Mouse (Mus musculus): ENCODE results near the gene Ilk. TPM values are rescaled to one million over a fixed set of nuclear protein-coding genes. Genes with fewer than 3 reads are reported as not detected.
A peak's percentile ranks its signal among the peaks of the same experiment; 100 is the strongest.
"Not testable (repeated sequence)": the region's sequence is repeated elsewhere in the genome, so short reads cannot be mapped to it uniquely, and the experiment has no call there.

The Ilk gene
- polyA plus RNA-seq, 1 experiment: 256 TPM

DNA sequence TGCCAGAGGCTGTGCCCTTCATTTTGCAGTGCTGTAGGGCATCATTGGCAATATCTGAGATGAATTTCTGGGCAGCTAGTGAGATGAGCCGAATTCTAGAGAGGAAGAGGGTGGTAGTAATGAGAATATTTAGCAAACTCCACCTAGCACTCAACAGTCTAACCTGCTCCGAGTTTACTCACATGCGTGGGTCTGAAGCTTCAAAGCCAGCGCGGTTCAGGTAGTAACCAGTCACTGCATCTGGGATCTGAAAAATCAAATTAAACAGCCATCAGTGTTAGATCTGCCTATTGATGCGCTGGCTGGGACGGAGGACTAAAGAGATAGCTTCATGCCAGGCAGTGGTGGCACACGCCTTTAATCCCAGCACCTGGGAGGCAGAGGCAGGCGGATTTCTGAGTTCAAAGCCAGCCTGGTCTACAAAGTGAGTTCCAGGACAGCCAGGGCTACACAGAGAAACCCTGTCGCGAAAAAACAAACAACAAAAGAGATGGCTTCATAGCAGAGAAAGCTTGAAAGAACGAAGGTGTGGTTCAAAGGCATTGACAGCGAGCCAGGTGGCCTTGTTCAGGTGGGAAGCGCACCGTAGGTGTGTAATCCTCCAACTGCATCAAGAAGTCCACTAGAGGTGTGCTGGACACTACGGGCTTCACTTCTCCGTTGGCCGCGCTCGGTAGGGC, 7.0 kb downstream of the Ilk start:
- not testable (repeated sequence) for DNase-seq (ENCODE audit: low read depth)

DNA sequence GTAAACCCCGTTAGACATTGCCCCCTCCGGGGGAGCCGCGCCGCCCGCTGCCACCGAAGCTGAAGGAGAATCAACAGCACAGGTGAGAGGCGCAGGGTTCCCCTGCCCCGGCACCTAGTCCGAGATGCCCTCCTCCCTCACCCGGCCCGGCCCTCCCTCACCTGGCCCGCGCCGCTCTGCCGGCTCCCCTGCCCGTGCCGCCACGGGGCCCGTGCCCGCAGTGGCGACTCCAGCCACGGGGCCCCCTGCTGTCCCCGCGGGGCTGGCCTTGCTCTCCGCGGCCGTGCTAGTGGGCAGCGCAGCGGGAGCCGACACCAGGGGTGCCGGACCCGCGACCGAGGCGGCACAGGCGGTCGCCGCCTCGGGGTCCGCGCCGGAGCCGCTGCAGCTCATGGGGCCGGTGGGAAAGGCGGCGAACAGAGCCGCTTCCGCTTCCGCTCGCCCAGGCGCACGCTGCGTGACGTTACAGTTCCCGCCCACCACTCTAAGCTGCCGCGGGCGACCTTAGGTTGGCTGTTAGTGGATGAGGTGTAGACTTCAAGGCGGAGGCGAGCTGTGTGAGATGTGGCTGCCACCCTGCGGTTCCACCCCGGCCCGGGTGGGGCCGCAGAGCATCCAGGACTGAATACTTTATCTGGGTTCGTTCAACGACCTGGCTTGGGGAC, 7.7 kb downstream of the Ilk start, which contains the start of gene Taf10:
Gene Taf10, minus strand, starts transcription at position 436 of the 665 bp plus-strand sequence.
- DNase-seq (ENCODE audit: low read depth): no peak

- no peak for DNase-seq (ENCODE audit: low read depth)
Measured at GRCm38 (mm10) chr7:105747776-105748175, 11.4 kb downstream of the Ilk start.

DNA sequence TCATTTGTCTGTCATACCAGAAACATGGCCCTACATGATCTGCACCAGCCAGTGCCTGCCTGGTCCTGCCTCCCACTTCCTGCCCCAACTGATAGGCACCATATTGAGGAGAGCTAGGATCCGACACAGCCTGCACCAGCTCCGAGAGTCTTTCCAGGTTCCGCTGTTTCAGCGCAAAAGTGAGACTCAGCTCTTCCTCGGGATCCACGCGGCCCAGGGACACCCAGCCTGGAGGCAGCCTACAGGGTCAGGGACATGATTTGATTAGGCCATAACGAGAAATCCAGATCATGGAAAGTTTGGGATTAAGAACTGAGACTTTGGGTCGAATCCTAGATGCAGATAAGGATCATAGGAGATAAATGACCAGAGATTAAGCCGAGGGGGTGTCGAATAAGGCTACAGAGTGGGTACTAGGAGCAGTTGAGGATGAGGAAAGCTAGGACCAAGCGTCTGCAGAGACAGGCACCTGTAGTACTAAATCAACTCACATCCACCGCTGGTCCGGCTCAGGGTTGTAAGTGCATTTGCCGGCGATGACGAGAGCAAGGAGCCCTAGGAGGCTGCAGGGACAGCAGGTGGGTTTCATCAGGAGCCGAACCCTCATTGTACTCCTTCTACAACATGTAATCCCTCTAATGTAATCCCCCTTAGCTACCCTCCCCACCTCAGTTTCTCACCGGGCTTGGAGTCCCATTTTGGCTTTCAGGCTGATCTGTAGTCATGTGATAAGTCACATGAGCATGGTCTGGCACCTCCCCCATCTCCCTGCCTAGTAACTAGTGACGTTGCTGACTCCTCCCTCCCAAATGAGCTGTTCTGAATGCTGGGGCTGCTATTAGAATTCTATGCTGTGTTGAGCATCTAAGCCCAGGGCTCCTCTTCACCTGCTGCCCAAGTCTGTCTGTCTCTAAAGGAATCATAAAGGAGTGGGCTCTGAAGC, 15.4 kb downstream of the Ilk start, which contains the start of gene Tpp1:
Gene Tpp1, minus strand, starts transcription at position 745 of the 943 bp plus-strand sequence.
- peak; percentile 77 for DNase-seq (ENCODE audit: low read depth)

DNA sequence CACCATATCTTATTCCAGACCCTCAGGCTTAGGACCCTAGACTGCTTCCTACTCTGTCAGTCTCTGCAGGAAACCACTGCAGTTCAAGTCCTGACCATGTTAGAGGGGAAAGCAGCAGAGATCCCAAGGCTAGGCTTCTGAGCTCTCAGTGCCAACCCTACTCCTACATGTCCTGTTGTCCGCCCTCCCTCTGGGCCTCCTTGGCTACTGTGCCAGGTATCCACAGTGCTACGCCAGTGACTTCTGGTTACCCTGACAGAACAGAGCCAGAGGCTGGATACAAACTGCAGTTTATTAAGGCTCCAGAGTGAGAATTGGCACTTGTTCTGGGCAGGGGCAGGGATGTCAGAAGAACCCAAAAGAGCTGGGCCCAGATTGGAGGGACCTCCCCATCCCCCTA, 16.3 kb downstream of the Ilk start:
- DNase-seq (ENCODE audit: low read depth): no peak

DNA sequence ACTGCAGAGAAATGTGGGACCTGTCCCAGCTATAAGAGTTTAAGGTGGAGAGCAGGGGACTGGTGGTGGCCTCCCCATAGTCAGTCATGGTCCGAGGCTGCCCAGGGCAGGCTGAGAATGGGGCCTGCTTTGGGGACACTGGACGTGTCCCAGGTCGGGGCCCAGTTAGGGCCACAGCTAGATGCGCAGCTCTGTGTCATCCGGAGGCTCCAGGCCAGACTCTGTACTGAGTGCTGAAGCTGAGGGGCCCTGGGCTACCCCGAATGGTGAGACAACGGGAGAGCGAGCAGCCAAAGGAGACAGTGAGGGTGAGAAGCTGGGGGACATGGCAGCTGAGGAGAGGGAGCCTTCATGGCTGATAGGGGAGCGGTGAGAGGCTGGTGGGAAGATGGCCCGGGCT, 16.9 kb downstream of the Ilk start:
- DNase-seq (ENCODE audit: low read depth): no peak

DNA sequence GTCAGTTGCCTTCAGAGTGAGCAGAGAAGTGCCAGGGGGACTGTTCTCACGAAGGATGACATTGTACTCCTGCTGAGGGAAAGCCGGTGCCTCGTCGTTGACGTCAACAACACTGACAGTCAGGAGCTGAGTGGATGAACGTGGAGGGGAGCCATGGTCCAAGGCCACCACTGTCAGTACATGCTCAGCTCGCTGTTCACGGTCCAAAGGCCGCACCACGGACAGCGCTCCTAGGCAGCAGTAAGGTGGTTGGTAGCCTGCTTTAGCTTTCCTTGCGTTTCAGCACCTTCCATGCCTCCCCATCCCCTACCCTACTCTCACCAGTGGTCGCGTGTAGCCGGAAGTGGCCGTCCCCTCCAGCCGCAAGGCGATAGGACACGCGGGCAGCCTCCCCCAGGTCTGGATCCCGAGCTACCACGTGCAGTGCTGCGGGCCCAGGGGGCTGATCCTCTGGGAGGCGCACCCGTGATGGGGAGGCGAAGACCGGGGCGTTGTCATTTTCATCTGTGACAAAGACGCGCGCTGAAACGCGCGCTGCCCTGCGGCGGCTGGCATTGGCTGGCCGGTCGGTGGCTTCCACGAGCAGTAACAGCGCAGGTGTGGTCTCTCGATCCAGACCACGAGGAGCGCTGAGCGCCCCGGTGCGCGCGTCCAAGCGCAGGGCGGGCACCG, 25.6 kb downstream of the Ilk start:
- DNase-seq (ENCODE audit: low read depth): no peak

DNA sequence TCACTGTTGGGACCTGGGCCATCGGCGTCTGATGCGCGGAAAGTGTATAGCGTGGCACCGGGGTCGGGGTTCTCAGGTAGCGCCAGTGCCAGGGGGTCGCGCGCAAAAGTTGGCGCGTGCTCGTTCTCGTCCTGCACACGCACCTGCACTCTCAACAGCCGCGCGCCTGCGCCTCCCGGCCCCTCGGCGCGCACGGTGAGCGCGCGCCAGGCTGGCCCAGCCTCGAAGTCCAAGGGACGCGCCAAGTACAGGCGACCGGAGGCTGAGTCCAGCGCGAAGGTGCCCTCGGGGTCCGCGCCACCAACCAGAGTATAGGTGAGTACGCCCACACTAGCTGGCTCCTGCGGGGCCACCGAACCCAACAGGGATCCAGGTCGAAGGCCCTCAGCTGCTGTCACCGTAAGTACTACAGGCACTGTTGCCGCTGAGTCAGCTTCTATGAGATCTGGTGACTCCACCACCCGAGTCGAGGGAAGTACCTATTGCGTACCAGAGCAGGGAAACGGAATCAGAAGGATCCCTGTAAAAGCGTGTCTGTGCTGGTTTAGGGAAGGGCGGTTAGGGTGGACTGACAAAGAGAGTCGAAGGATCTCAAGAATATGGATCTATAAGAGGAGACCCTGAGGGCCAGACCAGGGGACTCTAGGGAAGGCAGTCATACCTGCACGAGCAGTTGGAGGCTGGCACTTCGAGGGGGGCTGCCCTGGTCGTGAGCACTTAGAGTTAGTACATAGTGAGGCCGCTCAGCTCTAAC, 26.3 kb downstream of the Ilk start:
- no peak for DNase-seq (ENCODE audit: low read depth)

DNA sequence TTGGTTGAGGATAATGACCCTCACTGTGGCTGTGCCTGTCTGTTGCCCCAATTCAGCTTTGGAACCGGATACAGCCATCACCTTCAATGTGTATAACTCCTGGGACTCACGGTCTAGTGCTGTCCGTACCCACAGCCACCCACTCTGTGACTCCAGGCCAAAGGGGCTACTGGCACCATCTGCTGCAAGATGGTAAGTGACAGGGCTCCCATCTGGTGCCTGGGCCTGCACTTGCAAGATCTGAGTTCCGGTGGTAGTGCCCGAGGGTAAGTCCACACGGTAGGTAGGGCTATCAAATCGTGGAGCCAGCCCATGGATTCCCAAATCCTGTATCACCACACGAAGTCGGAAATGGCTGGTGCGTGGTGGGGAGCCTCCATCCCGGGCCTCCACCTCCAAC, 27.9 kb downstream of the Ilk start:
- no peak for DNase-seq (ENCODE audit: low read depth)

DNA sequence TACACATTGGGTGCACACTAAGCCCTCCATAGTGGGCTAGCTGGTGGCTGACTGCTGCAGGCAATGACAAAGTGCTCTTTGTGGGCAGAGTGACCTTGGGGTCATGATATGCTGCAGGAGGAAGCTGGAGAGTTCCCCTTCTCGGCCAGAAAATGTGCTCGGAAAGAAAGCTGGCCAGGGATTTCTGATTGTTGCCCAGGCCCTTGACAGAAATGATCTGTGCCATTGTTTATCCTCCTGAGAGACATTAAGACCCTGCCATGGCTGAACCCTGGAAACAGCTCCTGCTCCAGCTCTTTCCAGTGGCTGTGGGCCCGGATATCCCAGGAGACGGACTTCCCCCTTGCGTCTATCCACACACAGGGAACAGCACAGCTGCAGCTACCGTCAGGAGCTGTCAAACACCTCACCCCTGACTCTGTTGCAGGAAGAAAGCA, 31.4 kb downstream of the Ilk start:
- no peak for DNase-seq (ENCODE audit: low read depth)

GRCm38 (mm10) chr7:105769959-105770358, 33.6 kb downstream of the Ilk start:
- no peak for DNase-seq (ENCODE audit: low read depth)

DNA sequence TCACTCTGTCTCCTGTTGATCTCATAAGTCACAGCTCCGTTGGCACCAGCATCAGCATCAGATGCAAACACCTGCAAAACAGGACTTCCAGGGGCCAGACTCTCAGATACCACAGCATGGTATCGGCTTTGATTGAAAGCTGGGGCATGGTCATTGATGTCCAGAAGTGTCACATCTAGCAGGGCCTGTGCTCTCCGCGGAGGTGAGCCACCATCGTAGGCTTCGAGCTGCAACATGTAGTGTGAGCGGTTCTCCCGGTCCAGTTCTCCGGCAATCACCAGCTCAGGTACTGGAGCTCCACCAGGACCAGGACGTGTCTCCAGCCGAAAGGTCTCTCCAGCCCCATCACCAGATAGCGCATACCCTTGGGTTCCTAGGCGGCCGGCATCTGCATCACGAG, 35.9 kb downstream of the Ilk start:
- no peak for DNase-seq (ENCODE audit: low read depth)

GRCm38 (mm10) chr7:105773041-105773440, 36.6 kb downstream of the Ilk start:
- no peak for DNase-seq (ENCODE audit: low read depth)

DNA sequence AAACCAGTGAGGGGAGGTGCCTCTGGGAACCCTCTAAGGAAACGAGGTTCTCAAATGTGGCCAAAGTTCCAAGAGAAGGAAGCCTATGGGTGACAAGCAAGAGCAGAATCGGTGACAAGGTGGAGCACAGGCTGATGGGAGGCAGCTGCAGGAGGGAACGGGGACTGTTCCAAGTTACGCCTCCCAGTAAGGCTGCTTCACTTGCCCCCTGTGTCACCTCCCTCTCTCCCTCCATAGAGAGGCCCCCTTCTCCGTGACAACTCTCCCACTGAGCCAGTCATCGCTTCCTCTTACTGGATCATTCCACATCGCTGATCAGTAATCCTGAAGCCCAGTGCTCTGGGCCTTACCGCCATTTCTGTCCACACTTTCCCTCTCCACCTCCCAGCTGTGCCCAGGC, 38.3 kb downstream of the Ilk start:
- DNase-seq (ENCODE audit: low read depth): no peak

GRCm38 (mm10) chr7:105776026-105776425, 39.6 kb downstream of the Ilk start:
- DNase-seq (ENCODE audit: low read depth): no peak

DNA sequence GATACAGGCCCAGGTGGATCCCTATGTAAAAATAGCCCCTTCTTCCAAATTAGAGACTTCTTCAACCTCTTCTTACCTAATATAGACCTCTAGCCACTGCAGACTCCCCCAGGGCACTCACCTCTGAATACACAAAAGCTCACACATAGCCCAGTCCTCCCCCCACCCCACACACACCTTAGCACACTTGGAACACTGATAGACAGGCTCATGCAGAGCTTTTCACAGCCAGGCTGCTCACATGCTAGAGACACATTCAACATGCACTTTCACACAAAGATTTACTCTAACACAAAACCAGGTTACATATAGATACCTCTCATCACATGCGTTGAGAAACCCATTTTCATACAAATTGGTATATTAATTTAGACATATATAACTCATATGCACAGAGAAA, 40.9 kb downstream of the Ilk start:
- DNase-seq (ENCODE audit: low read depth): no peak

DNA sequence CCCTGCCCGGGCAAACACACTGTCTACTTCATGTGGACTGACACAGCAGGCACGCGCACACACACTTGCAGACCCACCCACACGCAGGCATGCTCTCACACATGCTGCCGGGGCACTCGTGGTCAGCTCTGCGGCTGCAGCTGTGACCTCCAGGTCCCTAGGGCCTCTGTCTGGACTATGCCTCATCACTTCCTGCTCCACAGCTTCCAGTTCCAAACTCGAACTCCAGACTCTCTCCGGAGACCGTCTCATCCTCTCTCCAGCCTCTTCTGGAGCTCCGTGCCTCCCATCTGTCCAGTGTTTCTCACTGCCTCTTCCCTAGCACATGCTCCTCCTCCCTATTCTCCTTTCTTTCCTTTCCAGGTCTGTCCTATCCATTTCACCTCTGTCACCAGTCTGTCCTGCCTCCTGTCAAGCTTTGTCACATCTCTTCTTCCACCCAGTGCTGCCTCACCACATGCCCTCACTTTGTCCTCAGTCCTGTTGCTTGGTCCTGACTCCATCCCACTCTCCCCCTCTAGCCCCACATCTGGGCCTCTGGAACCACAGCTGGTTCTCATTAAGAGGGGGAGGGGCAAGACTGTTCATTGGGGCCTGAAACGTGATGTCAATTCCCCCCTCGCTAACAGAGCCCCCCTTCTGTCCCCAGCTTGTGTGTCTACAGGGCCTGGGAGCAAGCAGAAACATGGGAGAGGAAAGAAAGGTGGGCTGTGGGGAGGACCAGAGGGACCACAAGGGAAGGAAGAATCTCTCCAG, 41.6 kb downstream of the Ilk start:
- no peak for DNase-seq (ENCODE audit: low read depth)

GRCm38 (mm10) chr7:105778553-105779265, 42.3 kb downstream of the Ilk start:
- DNase-seq (ENCODE audit: low read depth): no peak

DNA sequence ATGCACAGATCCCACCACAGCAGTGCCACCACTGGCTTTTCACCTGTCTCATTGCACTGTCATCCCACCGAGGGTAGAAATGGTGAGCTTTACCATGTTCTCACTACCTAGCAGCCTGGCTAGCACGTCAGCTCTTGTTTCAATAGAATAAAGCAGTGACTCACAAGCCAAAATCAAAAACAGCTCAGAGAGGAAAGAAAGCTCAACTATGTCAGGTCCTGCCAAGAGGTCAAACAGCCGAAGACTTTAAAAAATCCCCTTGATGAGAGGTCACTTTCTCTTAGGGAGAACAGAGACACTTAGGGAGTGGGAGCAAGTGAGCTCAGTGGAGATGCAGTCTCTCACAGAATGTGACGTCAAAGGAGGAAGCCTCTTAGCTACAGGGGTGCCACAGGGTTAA, 47.5 kb downstream of the Ilk start:
- DNase-seq (ENCODE audit: low read depth): no peak

DNA sequence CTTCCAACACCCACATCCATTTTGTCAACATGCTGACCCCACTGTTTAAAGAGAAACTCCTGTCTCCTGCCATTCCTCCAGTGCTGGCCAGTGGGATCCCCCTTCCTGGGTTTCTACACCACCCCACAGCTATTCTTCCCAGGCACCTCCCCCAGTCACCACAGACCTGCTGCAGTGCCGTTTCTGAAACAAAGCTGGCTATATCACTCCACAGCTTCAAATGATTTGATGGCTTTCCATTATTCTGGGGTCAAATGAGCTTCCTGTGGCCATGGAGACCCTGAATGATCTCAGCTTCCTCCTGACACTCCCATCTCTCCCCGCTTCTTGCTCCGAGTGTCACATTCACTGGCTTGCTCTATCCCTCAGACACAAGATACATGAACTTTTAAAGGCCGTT, 48.2 kb downstream of the Ilk start:
- no peak for DNase-seq (ENCODE audit: low read depth)
